Mouse (Mus musculus) adipocyte (in vitro differentiated cells): Measurements from ENCODE around the gene Gm47959.
A peak's percentile ranks its signal among the peaks of the same experiment; 100 is the strongest.
"Not testable (repeated sequence)": the region's sequence is repeated elsewhere in the genome, so short reads cannot be mapped to it uniquely, and the experiment has no call there.

Experiments
- DNase-seq: peaks from one replicate; pipeline ENCODE4 v3.0.0-alpha.2; 2016; ENCODE audit warnings: low spot score

Gm47959 gene

DNA sequence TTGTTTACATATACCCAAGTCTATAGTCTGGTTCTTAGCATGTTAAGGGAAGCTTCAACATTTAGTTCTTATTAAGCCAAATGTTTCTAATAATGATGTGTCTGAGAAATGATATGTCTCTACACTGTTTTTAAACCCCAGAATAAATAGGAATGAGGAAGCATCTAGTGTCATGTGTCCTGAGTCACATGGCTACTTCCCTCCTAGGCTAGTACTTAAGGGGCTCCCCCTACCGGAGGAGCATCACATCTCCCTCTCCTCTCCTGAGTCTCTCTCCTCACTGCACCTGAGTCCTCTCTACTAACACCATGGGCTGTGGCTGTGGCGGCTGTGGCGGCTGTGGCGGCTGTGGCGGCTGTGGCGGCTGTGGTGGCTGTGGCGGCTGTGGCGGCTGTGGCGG is at the start of gene Gm47959:
Gene Gm47959 (plus strand): TSS at position 243 of the 400 bp plus-strand sequence.
- DNase-seq = not testable (repeated sequence)

DNA sequence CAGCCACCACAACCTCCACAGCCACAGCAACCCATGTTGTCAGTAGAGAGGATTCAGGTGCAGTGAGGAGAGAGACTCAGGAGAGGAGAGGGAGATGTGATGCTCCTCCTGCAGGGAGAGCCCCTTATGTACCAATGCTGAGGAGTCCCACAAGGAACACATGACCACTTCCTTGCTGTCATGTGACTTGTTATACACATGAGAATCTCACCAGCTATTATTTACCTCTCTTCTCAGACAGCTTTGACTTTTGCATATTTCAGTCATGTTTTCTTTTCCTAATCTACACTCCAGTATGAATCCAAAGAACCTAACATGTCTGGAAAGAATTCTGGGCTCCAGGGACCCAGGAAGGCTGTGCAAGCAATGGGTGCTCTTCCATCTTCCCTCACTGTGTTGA is 44.4 kb upstream of the Gm47959 start, which contains the start of gene Gm7544:
Gene Gm7544 (minus strand): TSS at position 101 of the 400 bp plus-strand sequence.
- not testable (repeated sequence) for DNase-seq

DNA sequence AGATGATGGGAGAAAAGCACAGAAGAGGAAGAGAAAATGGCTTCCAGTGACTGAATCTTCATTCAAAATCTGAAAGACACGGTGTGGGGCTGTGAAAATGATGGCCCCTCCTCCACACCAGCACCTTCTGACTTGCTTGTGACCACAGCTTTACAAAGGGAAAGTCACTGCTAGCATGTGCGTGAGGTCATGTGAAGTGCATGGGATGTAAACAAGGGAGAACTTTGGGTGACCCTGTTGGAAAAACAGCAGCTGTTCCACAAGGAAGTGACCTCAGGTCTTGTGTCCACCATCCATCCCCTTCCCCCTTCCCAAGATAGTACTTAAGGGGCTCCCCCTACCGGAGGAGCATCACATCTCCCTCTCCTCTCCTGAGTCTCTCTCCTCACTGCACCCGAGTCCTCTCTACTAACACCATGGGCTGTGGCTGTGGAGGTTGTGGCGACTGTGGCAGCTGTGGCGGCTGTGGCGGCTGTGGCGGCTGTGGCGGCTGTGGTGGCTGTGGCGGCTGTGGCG is 40.4 kb upstream of the Gm47959 start, which contains the start of gene Gm47955:
Gene Gm47955 (plus strand): TSS at position 417 of the 516 bp plus-strand sequence.
- DNase-seq = no peak

DNA sequence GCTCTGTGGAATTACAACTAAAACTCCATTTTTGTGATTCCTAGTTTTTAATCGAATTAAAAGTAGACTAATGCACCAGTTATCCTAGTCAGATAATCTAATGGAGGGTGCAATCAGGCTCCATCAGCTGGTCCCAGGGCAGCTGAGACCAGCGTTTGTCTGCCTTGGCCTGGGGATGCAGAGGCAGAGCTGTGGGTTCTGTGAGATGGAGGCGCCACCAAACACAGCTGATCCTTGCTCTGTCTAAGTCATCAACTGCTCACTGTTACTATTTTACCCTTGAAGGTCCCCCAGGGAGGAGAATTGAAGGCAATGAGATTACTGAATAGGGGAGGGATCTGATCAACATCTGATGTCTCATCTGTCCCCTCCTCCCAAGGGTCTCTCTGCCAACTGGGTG is 33.9 kb upstream of the Gm47959 start:
- DNase-seq = no peak

DNA sequence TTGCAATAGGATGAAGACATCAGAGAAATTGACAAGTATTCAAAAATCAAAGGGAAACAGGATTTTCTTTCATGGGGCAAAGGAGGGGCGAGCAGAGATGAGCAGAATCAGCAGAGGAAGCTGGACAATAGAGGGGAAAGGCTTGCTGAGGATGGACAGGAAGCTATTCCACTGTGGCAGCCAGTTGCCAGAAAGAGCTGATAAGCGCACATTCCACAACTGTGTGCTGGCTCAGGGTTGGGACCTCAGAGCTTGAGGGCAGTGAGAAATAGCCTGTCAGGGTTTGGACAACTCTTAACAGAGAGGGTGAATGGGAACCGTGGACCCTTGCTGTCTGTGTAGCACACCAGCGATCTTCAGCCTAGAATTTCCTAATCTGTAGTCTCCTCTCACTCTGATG is 28.3 kb upstream of the Gm47959 start:
- peak; percentile 16 for DNase-seq

DNA sequence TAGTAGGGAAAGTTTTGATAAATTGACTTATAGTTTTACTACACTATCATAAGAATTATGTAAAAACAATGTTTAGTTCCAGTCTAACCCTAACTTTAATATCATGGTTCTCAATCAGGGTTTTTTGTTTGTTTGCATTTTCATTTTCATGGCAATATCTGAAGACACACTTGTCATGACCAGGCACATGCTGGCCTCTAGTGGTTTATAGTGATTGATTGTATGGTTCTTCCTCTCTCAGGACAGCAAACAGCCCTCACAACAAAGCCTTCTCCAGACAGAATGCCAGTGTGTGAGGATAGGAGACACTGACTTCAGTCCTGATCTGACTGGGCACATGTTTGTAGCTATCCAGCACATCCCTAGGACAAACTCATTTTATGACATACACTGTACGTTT is 27.1 kb upstream of the Gm47959 start:
- peak; percentile 21 for DNase-seq

DNA sequence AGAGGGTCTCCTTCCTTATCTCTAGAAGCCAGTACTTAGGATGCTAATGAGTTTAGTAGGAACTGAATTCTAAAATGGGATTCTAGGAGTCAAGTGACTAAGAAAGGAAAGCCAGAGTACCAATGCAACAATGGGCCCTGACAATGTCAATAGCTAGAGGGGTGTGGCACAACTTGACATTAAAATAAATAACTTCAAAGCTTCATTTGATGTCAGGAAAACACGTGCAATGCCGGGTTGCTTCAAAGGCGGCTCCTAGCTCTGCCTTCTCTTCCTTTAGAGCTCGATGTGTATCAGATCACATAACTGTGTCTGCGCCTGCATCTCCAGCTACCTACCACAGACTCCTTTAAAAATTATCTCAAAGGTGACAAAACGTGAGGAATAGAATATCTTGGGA is 26.4 kb upstream of the Gm47959 start:
- no peak for DNase-seq

DNA sequence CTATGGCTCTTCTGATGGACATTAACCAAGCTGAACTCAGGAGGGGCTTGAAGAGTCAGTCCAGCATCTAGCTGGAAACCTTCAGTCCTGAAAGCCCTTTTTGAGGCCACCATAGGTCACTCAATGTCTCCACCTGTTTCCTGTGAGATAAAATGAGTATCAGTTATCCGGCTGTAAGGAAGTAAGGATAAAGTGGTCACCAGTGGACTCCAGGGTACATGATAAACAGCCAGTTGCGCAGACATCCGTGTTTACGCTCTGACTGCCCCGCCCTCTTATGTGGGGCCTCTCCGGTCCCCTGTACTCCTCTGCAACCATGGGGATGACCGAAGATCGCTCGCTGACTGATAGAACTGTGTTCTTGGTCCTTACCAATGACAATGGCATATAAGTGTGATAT is 26.0 kb upstream of the Gm47959 start:
- DNase-seq = no peak

DNA sequence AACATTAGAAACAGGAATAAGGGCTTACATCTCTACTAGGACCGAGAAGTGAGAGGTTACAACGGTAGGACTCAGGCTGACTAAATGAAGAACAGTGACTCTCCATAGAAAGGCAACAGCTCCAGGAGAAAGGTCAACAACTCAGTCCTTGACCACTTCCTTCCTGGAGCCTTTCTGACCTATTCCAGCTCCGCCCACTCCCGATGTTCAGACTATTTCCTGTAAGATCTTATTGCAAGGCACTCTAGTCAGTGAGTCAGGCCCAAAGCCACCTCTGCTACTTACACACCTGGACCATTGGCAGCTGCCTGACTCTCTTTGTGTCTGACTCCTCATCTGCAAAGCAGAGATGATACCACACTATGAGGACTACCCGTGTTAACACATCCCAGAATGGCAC is 24.6 kb upstream of the Gm47959 start:
- no peak for DNase-seq

DNA sequence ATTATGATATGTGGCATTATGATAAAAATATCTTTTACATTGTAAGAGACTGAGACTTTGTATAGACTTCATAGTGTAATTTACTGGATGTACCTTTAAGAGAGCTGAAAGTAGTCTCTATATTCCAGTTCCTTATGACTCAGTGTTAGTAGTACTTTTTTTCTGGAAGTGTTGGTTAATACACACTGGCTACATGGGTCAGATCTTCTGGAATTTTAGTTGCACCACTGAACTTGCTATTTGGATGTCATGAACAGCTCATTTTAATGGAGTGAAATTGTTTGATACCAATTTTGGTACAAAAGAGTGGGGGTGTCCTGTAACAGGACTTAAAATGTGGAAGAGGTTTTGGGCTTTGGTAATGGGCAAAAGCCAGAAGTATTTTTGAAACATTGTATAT is 22.5 kb upstream of the Gm47959 start:
- DNase-seq = no peak

DNA sequence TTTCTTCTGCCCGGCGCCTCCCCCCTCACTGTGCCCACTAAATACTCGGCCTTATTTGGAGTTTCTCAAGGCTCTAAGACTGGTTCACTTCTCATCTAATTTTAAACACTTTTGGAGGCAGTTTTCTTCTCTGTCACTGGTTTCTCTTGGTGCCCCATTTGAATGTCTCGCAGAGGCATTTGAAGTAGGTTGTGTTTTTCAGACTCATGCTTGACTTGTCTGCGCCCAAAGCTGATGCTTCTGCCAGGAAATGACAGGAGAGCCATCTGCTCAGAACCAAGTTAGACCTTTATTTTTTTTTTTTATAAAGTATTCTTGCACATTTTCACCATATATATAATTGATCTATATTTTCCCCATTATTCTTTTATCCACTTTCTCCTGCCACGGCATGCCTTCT is 13.6 kb upstream of the Gm47959 start:
- DNase-seq = no peak

DNA sequence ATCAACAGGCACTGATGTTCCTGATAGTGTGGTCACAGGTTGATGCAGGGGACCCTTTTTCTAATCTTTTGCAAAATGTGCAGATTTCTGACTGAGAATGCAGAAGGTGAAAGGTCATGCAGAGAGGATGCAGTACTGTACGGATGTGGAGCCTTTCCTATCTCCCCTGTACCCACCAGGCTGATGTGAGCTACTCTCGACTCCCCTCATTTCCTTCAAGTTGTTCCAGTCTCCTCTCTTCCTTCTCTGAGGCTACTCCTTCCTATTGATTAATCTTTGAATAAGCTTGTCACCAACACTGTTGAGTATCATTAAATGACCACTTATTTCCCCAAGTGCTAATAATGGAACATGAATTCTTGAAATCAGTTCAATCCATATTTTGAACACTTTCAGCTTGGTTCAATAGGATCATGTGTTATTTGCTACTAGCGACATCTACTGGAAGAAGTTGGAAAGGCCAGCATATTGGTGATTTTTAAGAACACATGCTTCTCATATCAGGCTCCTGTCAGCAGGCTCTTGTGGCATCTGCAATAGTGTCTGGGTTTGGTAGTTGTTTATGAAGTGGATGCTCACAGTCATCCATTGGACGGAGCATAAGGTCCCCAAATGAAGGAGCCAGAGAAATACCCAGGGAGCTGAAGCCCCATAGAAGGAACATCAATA is 12.7 kb upstream of the Gm47959 start:
- peak; percentile 86 for DNase-seq

DNA sequence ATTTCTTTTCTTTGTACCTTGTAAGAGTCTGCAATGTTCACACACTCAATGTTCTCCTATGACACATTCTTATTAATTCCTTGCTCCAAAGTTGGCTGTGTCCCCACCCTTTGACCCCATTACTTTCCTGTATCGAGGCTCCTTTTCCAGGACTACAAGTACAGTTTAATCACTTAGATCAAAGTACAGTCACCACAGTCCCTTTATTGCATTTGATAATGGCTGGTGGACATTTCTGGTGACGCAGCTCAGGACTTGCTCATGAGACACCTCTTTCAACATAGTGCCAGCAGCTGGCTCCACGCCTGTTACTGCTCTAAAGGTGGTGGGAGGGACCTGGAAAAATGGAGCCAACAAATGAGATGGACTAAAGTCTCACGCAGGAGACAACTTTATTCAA is 9.3 kb upstream of the Gm47959 start:
- no peak for DNase-seq

DNA sequence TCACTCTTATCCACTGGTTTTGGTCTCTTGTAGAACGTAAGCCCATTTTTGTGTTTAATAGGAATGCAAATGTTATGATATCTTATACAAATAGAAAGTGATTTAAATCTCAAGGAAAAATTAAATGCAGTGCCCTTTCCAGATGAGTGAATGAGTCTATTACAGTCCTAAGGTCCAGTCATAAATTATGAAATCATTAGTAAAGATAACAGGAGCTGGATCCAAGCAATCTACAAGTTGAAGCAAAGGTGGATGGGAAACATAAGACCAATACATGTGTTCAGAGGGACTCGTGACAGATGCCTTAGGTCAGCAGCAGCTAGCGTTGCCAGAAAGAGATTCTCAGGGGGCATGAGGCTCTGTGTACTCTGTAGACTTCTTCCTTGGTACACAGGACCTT is 8.8 kb upstream of the Gm47959 start:
- DNase-seq = no peak

DNA sequence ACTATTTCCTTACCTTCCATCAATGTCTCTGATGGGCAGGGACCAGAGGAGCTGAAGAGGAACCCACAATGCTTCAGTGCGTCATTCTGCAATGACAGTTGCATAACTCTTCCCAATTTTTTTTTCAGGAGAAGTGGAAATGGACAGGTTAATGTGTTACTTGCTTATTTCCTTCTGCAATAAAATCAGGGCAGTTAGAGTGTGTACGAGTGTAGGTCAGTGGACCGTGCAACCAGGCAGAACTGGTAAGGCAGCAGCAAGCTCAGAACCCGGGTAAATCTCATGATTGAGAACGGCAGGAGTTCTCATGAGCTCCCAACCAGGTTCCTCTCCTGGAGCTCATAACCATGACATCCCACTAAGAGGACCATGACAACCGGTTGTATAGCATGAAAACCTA is 8.3 kb upstream of the Gm47959 start:
- no peak for DNase-seq

DNA sequence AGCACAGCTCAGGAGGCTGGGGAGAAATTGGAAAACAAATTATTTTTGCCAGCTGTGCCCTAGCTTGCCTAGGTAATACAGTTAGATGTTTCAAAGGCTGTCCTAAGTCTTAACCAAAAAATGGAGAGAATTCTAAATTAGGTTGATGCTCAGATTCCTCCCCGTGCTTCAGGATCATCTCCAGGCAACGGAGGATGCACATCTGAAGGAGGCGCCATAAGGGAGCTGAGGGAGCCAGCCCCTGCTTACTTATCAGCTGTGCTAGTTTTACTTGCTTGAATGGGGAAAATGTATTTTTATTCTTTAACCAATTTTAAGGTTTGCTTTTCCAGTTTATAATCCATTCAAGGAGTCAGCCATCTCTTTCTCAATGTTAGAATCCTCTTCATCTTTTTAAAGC is 6.4 kb upstream of the Gm47959 start:
- no peak for DNase-seq

DNA sequence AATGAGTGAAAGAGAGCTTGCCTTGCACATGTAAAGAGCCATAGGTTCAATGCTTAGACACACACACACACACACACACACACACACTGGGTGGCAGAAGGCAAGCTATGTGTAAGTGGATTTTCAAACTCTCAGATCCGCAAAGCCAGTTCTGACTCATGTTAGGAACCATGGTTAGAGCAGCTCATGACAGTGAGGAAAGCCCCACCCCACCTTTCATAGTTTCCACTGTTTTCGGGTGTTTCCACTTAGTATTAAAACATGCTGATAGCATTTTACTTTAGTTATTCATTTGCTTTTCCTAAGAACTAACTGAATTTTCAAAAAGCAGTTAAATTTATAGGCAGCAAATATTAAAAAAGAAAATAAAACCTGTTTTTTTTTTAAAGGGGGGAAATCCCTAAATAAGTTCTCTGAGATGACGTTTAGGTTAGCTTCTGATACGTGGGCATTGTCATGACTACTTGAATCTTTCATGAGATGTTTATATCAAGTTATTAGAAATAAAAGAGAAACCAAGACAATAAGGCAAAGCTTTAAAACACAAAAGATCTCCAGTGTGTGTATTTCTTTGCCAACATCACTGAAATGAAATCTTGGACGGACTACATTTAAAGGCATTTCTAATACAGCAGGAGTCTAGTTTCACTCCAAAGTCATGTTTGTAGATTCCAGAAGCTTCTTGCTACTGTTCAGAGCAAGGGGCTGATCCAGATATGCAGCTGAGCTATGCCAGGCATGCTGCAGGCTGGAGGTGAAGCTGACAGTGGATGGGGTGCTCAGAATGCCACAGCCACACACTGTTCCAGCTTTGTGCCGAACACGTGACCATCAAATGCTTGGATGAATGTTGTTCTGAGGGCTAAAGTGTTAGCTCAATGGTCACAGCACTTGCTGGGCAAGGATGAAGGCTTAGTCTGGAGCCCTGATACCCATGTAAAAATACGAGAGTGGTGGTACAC is 6.2 kb downstream of the Gm47959 start:
- DNase-seq = no peak

DNA sequence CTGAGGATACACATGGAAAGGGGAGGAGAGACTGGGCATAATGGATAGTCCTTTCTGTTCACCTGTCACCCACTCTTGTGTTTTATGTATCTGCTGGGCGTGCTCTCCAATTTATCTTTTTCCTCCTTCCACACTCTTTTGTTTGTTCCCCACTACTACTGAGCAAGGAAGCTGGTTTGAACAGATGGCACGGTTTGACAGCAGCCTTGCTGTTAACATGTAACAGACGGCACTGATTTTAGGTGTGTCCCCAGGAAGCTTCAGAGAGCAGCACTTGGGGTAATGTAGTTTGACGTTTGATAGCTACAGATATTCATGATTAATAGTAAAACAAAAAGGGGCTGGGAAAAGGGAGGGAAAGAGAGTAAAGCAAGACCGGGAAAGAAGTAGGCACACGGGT is 7.1 kb downstream of the Gm47959 start:
- DNase-seq = no peak

DNA sequence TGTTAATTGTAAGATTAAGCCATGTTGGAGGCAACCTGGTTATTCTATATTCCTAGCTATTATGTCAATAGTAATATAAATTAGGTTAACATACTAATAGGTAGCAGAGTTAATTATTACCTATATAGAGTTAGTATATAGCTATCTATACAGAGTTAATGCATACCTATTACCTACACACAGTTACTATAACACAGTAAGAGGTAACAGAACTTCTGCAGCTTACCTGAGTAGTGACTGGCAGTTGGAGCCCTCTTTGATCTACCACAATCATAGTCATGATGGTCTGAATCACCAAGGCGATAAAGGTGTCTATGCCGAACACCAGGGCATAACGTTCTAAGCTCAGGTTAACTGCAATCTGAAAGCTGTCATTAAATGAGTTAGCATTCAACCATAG is 14.1 kb downstream of the Gm47959 start:
- DNase-seq = no peak

DNA sequence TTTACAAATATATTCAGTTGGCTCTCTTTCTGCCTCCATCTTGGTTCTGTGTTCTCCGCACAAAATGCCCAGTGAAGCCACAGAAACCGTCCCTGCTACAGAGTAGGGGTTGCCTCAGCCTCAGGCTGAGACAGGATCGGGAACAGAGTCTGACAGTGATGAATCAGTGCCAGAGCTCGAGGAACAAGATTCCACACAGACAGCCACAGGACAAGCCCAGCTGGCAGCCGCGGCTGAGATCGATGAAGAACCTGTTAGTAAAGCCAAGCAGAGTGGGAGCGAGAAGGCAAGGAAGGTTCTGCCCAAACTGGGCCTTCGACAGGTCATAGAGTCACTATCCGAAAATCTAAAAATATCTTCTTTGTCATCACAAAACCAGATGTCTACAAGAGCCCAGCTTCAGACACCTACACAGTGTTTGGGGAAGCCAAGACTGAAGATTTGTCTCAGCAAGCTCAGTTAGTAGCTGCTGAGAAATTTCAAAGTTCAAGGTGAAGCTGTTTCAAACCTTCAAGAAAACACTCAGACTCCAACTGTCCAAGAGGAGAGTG is 15.1 kb downstream of the Gm47959 start:
- no peak for DNase-seq

DNA sequence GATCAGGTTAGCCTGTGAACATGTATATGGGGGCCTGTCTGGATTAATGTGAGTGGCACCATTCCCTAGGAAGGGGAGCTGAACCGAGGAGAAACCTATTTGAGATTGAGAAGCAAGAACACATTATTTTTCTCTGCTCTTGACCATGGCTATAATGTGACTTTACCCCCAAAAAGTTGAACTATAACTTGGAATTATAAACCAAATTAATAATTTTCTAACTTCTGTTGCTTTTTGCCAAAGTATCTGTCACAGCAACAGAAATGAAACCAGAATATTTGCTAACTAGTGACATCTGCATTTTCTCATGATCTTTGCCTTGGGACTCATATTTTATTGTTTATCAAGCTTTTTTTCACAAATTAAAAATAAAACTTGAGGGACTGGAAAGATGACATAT is 16.2 kb downstream of the Gm47959 start:
- DNase-seq = no peak

DNA sequence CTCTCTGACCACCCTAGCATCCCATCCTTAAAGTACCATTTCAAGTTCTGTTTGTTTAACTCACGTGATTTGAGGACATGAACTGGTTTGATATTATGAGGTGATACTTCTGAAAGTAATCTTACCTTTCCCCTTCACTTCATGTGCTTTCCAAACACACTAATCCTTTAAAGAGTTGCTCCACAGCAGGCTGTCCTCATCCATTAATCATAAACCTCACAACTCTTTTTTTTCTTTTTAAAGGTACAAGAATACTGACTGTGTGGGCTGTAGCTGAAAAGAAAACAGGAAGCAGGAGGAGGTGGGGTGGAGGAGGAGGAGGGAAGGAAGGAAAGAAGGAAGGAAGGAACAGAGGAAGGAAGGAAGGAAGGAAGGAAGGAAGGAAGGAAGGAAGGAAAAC is 31.6 kb downstream of the Gm47959 start:
- DNase-seq = no peak

DNA sequence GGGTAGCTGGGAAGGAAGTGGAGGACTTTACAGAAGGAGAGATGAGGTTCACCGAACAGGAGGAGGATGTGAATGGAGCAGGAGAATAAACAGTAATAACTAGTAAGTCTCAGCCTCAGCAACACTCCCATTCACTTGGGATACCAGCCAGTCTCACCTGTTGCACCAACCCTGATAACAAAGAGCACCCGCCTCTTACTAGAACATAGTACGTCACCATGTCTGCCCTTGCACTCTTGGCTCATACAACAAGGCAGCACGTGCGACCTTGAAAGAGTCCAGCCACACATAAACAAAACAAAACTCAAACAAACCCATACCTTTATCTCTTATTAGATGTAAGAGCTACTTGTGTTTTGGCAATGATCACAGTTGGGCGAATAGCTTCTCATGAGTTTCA is 32.2 kb downstream of the Gm47959 start:
- no peak for DNase-seq
